Mouse (Mus musculus) Muller cell, postnatal 12 days (primary cell): ENCODE data around the gene Fgfr1op2.

Experiments used
- DNase-seq: peaks from one replicate; pipeline ENCODE4 v3.0.0-alpha.2; 2015; ENCODE audit errors: inconsistent ontology term

The Fgfr1op2 gene

GRCm38 (mm10) chr6:146602601-146603000 lies 25.6 kb downstream of the Fgfr1op2 start:
- no peak for DNase-seq

GRCm38 (mm10) chr6:146603651-146604050 lies 26.6 kb downstream of the Fgfr1op2 start:
- DNase-seq = peak; percentile 69

DNA sequence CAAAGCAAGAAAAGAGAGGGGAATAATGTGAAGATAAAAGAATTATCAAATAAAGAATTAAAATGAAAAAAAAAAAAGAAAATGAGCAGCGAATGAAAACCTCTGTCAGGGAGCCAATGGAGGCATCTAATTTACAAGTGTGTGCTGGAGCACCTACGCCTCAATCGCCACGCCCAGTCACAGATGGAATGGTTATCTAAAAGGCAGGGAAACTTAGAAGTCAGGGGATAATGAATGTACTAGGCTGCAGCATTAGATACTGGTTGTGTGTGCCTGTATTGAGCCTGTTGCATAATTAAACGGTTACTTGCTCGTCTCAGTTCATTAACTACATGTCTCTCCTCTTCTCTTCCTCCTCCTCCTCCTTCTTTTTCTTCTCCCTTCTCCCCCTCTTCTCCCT lies 34.4 kb downstream of the Fgfr1op2 start:
- no peak for DNase-seq

- no peak for DNase-seq
Measured at GRCm38 (mm10) chr6:146611897-146612296, 34.9 kb downstream of the Fgfr1op2 start.

DNA sequence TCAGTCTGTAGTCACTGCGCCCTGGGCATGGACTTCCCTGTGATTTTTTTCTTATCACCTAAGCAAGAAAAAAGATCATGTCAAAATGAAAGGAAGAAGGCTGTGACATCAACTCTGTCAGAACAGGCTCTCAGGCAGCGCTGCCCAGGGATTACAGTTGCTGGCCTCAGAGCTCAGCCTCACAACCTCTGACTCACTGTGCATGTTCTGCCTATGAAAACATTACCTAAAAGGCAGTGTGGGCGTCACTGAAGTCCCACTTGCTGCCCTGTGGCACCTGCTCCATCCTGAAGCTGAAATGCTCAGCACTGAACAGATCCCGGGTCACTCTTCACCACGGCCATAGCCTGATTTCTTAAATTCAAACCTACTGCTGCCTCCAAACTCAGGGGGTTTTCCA lies 35.7 kb downstream of the Fgfr1op2 start:
- no peak for DNase-seq

DNA sequence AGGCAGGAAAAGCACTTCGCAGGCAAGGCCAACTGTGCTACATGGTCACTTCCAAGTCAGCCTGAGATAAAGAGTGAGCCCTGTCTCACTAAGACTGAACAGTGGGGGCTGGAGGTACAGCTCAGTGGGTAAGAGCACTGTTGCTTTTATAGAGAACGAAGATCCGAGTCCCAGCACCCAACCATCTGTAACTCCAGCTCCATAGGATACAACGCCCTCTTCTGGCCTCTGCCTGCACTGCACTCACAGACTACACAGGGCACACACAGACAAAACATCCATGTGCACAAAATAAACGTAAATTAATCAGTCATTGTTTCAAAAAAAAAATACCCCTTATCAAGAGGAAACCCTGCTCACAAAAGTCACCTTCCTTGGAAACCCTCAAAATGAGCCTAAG lies 36.9 kb downstream of the Fgfr1op2 start:
- no peak for DNase-seq

DNA sequence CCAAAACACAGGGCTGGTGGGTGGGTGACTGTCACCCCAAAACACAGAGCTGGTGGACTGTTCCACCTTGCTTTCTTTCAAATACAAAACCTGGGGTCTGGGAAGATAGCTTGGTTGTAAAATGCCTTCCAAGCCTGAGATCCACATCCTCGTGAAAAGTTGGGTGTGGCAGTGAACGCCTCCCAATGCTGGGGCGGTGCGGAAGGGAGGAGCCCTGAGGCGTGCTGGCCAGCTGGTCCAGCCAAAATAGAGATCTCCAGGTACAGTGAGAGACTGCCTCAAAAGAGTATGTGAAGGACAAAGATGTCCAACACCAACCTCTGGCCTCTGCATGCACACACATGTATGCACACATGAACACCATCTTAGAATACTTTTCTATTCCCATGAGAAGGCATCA lies 37.5 kb downstream of the Fgfr1op2 start:
- no peak for DNase-seq

DNA sequence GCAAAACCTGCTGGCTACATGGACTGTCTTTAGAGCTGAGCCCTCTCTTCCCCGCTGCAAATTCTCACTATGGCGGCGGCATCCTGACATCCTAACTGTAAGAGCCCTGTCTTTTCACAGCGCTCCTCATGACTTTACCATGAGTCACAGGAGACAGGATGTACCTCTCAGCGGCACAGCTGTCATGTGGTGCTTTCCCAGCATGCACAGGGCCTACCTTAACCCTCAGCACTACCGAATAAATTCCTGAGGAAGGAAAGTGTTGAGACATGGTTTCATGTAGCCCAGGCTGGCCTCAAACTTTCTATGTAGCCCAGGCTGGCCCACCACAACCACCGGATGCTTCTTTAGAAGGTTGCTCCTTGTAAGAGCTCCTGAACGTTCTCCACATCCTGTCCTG lies 38.9 kb downstream of the Fgfr1op2 start:
- DNase-seq = no peak

DNA sequence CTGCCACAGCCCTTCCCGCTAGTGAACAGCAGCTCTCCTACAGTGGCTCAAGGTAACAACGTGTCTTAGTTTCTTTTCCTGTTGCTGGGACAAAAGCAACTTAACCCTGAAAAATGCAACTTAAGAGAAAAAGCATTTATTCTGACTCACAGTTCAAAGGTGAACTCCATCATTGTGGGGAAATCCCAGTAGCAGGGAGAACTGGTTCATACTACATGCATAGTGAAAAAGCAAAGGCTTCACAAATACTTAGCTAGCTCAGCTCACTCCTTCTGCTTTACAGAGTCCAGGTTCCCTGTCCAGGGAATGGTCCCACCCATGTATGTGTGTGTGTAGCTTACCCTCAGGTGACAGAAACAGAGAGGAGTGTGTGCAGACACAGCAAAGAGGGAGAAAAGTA lies 39.7 kb downstream of the Fgfr1op2 start:
- no peak for DNase-seq

DNA sequence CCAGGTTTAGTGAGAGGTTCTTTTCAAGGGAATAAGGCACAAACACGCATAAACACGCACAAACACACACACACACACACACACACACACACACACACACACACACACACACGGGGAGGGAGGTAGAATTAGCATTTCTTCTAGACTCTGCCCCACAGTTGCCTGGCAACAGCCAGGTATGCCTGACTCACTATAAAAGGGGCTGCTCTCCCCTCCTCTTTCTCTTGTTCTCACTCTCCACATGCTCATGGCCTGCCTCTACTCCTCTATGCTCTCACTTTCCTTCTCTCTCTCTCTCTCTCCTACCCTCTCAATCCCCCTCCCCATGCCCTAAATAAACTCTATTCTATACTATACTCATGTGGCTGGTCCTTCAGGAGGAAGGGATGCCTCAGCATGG lies 51.1 kb downstream of the Fgfr1op2 start:
- DNase-seq = no peak

DNA sequence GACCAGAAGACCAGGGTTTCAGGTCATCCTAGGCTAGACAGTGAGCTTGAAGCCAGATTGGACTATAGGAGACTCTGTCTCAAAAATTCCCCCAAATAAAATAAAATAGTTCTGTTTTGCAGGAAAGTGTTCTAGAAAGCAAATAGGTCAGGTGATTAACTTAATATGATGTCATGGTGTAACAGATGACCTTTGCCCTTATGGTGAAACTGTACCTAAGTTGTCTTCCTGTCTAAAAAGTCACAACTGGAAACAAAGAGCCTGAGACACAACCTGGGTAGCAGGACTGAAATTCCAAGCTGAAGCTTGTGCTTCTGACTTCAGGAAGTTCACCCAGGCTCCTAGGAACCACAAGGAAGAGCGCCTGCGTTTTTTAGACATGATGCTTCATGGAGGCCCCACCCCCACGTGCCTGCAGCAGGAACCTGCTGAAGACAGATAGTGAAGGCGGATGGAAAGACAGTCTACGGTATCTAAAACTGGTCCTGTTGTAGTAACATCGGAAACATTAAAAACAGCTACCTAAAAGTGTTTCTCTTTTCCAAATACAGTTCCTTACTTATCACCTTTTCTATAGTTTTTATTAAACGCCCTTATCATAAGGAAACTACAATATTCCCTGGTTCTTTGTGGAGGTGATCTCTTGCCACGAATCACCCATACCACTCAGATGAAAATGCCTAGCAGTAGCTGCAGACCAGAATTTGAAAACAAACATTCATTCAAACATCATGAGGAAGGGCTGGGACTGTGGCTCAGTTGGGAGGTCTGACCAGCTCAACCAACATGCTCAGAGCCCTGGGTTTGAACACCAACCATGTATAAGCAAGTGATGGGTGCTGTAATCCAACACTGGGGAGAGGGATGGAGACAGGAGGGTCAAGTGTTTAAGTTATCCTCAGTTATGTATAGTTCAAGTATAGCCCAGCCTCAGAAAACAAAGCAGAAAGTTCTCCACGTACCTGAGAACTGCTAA lies 53.1 kb downstream of the Fgfr1op2 start:
- DNase-seq = no peak

DNA sequence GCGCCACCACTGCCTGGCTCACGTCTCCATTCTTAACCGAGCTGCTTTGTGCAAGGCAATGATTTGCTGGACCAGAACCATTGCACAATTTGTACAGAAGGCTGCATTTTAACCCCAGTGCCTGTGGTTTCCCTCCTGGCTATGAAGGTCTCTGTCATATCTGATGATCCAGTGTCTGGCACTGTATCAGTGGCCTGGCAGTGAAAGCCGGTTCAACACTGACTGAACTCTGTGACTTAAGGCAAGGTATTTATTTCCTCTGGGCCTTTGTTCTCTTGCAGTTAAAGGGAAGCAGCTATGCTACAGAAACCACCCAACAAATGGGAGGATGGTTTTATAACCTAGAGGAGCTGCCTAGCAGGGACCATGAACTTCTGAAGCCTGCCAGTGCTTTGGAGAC lies 54.0 kb downstream of the Fgfr1op2 start:
- DNase-seq = peak; percentile 56

- no peak for DNase-seq
Measured at GRCm38 (mm10) chr6:146631847-146632246, 54.8 kb downstream of the Fgfr1op2 start.

GRCm38 (mm10) chr6:146632403-146632802 lies 55.4 kb downstream of the Fgfr1op2 start:
- no peak for DNase-seq

DNA sequence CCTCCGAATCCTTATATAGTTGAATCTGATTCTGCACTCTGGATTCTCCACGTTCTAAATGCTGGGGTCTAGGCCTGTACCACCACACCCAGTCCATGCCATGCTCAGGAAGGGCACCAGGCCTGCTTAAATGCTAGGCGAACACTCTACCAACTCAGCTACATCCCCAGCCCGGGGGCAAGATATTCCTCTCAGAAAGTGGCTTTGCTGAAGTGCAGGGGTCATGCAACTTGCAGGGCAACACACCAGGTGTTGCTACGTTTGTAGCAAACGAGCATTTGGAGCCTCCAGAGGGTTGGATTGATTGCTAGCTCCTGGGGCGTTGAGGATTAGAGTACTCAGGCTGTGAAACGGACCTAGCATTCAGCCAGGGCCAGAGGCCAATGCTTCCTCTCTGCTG lies 56.1 kb downstream of the Fgfr1op2 start:
- peak; percentile 14 for DNase-seq

DNA sequence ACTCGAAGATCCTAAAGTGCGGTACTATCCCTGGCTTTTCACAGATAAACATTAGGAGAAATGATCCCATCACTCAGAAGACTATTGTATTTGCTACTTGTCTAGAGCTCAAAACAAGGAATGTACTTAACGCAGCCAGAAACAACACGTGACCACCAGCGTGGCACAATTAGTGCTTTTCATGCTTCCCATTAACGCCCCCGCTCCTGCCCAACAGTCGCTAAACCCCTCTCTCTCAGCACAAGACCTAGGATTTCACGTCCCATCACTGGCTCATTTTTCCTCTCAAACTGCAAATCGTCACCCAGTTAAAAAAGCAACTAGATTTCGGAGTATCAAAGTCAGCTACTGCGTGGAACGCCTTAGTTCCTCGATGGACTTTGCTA lies 56.6 kb downstream of the Fgfr1op2 start:
- peak; percentile 76 for DNase-seq

DNA sequence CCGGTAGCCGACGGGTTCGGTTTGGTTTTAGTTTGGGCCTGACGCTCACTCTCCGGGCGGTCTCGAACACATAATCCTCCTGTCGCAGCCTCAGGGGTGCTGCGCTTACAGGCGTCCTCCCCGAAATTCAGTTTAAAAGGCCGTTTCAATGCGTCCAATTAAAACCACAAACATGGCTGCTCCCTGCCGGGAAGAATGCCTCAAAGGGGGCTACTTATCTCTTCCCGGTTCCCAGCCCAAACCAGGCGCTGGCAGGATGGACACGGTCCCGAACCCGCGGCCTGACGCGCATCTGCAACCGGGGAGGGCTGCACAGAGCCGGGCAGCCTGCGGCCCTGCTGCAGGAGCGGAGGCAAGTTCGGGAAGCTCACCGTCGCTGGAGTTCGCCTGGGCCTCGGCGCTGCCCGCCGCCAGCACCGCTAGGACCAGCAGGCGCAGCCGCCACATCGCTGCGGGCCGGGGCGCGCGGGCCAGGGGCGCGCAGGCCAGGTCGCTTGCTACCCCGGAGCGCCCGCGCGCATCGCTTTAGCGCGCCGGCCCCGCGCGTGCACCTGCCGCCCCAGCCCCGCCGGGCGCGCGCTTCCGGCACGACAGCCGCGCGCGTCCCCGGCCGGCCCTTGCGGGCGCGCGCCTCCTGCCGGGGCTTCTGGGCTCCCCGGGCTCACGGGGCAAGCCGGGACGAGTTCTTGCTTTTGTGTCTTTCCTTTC lies 57.2 kb downstream of the Fgfr1op2 start:
- peak; percentile 92 for DNase-seq

- peak; percentile 35 for DNase-seq
Measured at GRCm38 (mm10) chr6:146634759-146635606, 58.0 kb downstream of the Fgfr1op2 start.

- DNase-seq = no peak
Measured at GRCm38 (mm10) chr6:146636482-146636881, 59.5 kb downstream of the Fgfr1op2 start.

DNA sequence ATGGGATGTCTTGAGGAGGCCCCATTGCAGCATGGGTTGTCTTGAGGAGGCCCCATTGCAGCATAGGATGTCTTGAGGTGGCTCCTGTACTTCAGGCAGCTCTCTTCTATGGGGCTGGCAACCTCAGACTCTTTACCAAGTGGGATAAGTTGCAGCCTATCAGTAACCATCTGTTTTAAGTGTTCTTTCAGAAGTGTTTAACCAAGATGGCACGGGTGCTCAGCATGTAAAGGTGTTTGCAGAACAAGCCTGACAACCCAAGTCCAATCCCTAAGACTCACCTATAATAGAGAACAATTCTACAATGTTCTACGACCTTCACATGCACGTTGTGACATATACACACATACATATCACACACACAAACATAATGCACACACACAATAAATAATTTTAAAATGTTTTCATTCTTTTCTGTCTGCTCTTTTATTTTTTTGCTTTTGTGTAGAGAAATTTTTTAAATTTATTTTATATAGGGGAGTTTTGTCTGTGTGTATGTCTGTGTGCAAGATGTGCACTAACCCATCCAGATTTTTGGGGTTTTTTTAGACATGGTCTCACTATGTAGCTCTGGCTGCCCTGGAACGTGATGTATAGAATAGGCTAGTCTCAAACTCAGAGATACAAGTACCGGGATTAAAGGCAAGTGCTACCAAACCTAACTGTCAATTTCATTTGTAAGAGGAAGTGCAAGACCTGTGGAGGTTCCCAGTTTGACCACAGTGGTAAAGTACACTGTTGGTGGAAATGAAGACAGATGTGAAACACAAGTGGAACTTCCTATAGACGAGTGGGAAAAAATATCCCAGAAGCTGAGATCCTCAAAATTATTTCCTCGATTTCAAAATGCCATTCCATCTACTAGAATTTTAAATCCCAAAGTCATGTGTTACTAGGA lies 63.3 kb downstream of the Fgfr1op2 start:
- DNase-seq = no peak

DNA sequence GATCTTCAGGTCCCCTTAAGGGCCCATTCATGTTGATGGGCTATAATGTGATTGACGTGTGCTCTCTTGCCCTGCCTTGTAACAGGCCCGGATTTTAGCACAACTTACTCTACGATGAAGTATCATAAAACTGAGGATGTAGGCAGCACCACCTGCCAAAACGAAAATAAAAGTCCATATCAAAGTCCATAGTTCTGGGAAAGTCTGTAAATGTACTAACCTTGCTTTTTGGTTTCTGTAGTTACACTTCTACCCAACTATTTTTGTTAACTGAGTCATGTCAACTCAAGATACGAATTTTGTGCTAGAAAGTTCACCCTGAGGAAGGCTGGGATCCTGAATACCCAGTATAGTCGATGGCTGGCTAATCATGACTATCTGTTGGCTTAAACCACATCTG lies 64.0 kb downstream of the Fgfr1op2 start:
- no peak for DNase-seq
